Mouse (Mus musculus): Measurements from ENCODE around the gene Hk2. TPM values are rescaled to one million over a fixed set of nuclear protein-coding genes. Genes with fewer than 3 reads are reported as not detected.

Hk2 gene
- total and polyA plus RNA-seq, 2 experiments from 2014 or later = 2.1 to 2.8 TPM

DNA sequence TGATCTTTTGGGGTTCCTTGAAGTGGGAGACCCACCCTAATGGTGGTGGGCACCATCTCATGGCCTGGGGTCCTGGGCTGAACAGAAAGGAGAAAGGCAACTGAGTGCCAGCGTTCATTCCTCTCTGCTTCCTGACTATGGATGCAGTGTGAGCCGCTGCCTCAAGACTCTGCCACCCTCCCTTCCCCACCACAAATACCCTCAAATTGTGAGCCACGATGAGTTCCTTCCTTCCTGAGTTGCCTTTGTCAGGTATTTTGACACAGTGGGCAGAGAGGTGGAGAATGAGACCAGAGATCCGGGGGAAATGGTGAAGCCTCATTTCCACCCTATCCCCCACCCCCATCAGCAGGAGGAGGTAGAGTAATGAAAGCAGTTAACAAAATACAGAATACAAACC is 6.1 kb upstream of the Hk2 start:
- Histone ChIP-seq H3K4me1 (ENCODE audit: insufficient read depth) (no peaks in the 10 kb centered on the region), H3K27me3 (ENCODE audit: insufficient read depth, low read length) (no peaks in the 10 kb centered on the region; the same call in 1 of the 2 replicates), H3K9me3 (ENCODE audit: low read length) (no peaks in the 10 kb centered on the region), H3K9ac (no peak overlapping the region), H3K36me3 (ENCODE audit: insufficient read depth) (no peaks in the 10 kb centered on the region), H3K27ac (ENCODE audit: low read depth, low read length) (no peak overlapping the region), H3K4me3 (ENCODE audit: low read depth, low read length) (no peak overlapping the region), H3K4me2 (ENCODE audit: low read depth) (no peak overlapping the region)
- 65% methylated on average over 4 of the region's 4 CpGs for WGBS
- TF ChIP-seq CTCF (IDR thresholded peaks at IDR 0.05; ENCODE audit: low read depth) = no peak
- DNase-seq (no peak), ATAC-seq (no peak)

DNA sequence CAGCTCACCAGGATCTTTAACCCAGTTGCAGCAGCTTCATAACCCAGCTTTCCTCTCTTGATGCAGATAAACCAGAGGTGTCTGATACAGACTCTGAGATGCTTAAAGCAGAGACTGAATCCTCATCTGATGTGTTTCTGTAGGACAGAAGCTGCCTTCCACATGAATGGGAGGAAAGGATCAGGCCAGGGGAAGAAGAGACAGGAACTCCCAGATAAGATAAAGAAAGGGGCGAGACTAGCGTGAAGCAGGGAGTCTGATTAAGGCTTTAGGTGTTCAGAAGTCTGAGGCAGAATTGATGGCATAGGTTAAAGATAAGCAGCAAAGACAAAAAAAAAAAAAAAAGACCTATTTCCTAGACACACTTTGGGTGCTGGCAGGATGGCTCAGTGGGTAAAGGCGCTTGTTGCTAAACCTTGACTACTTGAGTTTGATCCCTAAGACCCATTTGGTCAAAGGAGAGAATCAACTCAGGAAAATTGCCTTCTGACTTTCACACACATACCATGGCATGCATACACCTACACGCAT is 2.9 kb upstream of the Hk2 start:
- ATAC-seq (no peak), DNase-seq (no peak)
- Histone ChIP-seq H3K4me3 (ENCODE audit: low read depth, low read length) (no peak overlapping the region), H3K9ac (no peak overlapping the region), H3K4me2 (ENCODE audit: low read depth) (no peak overlapping the region), H3K27ac (ENCODE audit: low read depth, low read length) (no peak overlapping the region), H3K27me3 (ENCODE audit: insufficient read depth, low read length) (no peaks in the 10 kb centered on the region; the same call in 1 of the 2 replicates), H3K9me3 (ENCODE audit: low read length) (no peaks in the 10 kb centered on the region), H3K36me3 (ENCODE audit: insufficient read depth) (no peaks in the 10 kb centered on the region), H3K4me1 (ENCODE audit: insufficient read depth) (peaks cover 3% of the 10 kb centered on the region)
- TF ChIP-seq CTCF (IDR thresholded peaks at IDR 0.05; ENCODE audit: low read depth) = no peak
- WGBS = 96% methylated on average over 4 of the region's 4 CpGs

GRCm38 (mm10) chr6:82775386-82775785 is 1.1 kb upstream of the Hk2 start:
- Histone ChIP-seq H3K4me3 (ENCODE audit: low read depth, low read length) (no peak overlapping the region), H3K36me3 (ENCODE audit: insufficient read depth) (no peaks in the 10 kb centered on the region), H3K27me3 (ENCODE audit: insufficient read depth, low read length) (no peaks in the 10 kb centered on the region; the same call in 1 of the 2 replicates), H3K9me3 (ENCODE audit: low read length) (no peaks in the 10 kb centered on the region), H3K4me1 (ENCODE audit: insufficient read depth) (peaks cover 3% of the 10 kb centered on the region), H3K27ac (ENCODE audit: low read depth, low read length) (no peak overlapping the region), H3K4me2 (ENCODE audit: low read depth) (no peak overlapping the region), H3K9ac (no peak overlapping the region)
- ATAC-seq (no peak), DNase-seq (no peak)
- TF ChIP-seq CTCF (IDR thresholded peaks at IDR 0.05; ENCODE audit: low read depth) = no peak
- WGBS = 88% methylated on average over 6 of the region's 6 CpGs

GRCm38 (mm10) chr6:82773261-82774131 is 758 bp downstream of the Hk2 start:
- Histone ChIP-seq H3K9ac (peak overlapping the region; percentile 28), H3K9me3 (ENCODE audit: low read length) (no peaks in the 10 kb centered on the region), H3K27me3 (ENCODE audit: insufficient read depth, low read length) (no peaks in the 10 kb centered on the region; the same call in 1 of the 2 replicates), H3K4me1 (ENCODE audit: insufficient read depth) (peaks cover 3% of the 10 kb centered on the region), H3K36me3 (ENCODE audit: insufficient read depth) (no peaks in the 10 kb centered on the region), H3K4me3 (ENCODE audit: low read depth, low read length) (peak overlapping the region; percentile 51), H3K27ac (ENCODE audit: low read depth, low read length) (no peak overlapping the region), H3K4me2 (ENCODE audit: low read depth) (peak overlapping the region; percentile 99)
- peak; percentile 45 for DNase-seq
- no peak for TF ChIP-seq CTCF (IDR thresholded peaks at IDR 0.05; ENCODE audit: low read depth)
- 2% methylated on average over 68 of the region's 68 CpGs for WGBS
- ATAC-seq = peak; percentile 38

DNA sequence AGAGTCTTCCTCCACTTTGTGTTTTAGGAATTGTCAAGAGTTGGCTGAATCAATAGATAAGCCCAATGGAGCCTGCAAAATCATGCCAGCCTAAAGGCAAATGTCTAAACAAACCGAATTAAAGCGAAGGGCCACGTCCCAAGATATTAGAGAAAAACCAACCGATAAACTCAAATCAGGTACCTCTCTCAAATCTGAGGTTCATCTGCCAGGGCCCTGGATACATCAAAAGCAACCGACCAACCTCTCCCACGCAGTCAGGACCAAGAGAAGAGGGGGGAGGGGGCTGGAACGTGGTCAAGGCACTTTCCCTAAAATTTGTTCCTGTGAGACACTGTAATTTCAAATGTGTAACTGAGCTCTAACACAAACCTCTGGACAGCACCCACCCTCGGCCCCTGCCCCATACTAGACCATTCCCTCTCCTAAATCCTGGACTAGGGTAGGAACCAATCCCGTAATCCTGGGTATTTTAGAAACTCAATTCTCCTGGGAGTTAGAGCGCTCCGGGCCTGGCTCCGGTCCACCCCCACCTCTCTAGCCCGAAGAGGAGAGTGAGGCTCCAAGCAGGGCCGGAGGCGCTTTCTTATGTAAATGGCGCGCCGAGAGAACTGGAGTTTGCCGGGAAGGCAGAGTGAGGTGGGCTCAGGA is 1.7 kb downstream of the Hk2 start:
- ATAC-seq = no peak
- H3K36me3 ChIP-seq (ENCODE audit: insufficient read depth) = no peaks in the 10 kb centered on the region
- H3K4me1 ChIP-seq (ENCODE audit: insufficient read depth) = peaks cover 3% of the 10 kb centered on the region
- 3% methylated on average over 19 of the region's 19 CpGs for WGBS
- no peak for DNase-seq
- no peak for TF ChIP-seq CTCF (IDR thresholded peaks at IDR 0.05; ENCODE audit: low read depth)
- peak overlapping the region; percentile 51 for H3K4me3 ChIP-seq (ENCODE audit: low read depth, low read length)
- no peaks in the 10 kb centered on the region for H3K9me3 ChIP-seq (ENCODE audit: low read length)
- H3K27me3 ChIP-seq (ENCODE audit: insufficient read depth, low read length) = no peaks in the 10 kb centered on the region; the same call in 1 of the 2 replicates
- 0 out of 2 replicates have a peak overlapping the region, but pooled peaks have one; percentile 31 for H3K9ac ChIP-seq
- peak overlapping the region; percentile 99 for H3K4me2 ChIP-seq (ENCODE audit: low read depth)
- H3K27ac ChIP-seq (ENCODE audit: low read depth, low read length) = no peak overlapping the region

GRCm38 (mm10) chr6:82771981-82772409 is 2.3 kb downstream of the Hk2 start:
- H3K27me3 ChIP-seq (ENCODE audit: insufficient read depth, low read length) = no peaks in the 10 kb centered on the region; the same call in 1 of the 2 replicates
- ATAC-seq (no peak), DNase-seq (peak; percentile 33)
- TF ChIP-seq CTCF (IDR thresholded peaks at IDR 0.05; ENCODE audit: low read depth) = peak; percentile 63
- peak overlapping the region; percentile 99; the same call in 1 of the 2 replicates for H3K4me2 ChIP-seq (ENCODE audit: low read depth)
- H3K4me1 ChIP-seq (ENCODE audit: insufficient read depth) = peaks cover 3% of the 10 kb centered on the region
- peak overlapping the region; percentile 51; the same call in 1 of the 2 replicates for H3K4me3 ChIP-seq (ENCODE audit: low read depth, low read length)
- 3% methylated on average over 10 of the region's 10 CpGs for WGBS
- no peaks in the 10 kb centered on the region for H3K36me3 ChIP-seq (ENCODE audit: insufficient read depth)
- no peak overlapping the region for H3K9ac ChIP-seq
- no peaks in the 10 kb centered on the region for H3K9me3 ChIP-seq (ENCODE audit: low read length)
- no peak overlapping the region for H3K27ac ChIP-seq (ENCODE audit: low read depth, low read length)
